In the genomic region with DNA sequence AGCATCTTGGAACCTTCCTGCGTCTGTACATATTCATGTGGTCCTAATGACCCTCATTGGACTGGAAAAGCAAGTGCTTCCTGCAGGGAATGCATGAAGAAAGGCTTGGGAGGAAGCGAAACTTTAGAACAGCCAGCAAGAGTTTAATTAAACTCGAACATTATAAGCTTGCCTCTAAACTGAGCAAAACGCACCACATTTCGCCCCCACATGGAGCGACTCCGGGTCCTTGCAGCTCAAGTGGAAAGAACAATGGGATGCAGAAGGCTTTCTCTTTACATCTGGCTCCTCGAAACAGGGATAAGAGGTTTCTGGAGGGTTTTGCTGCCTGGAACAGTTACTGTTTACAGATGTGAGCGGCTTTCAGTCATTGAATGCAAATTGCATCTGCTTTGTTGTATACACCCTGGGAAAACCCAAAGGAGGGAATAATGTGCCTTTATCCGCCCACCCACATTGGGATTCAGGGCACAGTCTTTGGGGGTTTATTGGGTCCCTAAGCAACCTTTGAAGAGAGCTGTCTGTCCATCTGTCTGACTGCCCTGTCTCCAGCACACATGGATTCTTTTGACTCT, we compare ENCODE assay signal across 10 mouse cellular contexts.
DNase-seq lines count a peak whose midpoint lies in the region; ATAC-seq lines count a peak whose summit lies in the region.
"Had no signal": no experiment of that assay in that cellular context is flagged by ENCODE, and none has a peak within 500 bp of the region (broad histone marks: within the 10 kb centered on the region; RNA-seq: fewer than 3 reads in every experiment).

No protein-coding gene starts in this region.

- H3K4me1 ChIP-seq in midbrain, embryonic 12.5 days: peaks cover 17% of the 10 kb centered on the region

- peak; percentile 73 for ATAC-seq in midbrain, embryonic 12.5 days (ENCODE audit: low FRiP score, low read depth)
- ATAC-seq: inflammation-experienced regulatory T-cells, adult 6 months had no signal

- intact Hi-C loops in gastrocnemius, postnatal 14 days (cut with DNase I; ENCODE audit: low total_unique reads): no loop called here

- 16% methylated on average over 10 of the region's 10 CpGs for WGBS in midbrain, embryonic 12.5 days

- H3K36me3 ChIP-seq in midbrain, embryonic 12.5 days: no peaks in the 10 kb centered on the region

- DNase-seq in brain, adult 2 months (ENCODE audit: low read depth, low spot score): peak; percentile 41
- peak; percentile 18 for DNase-seq in embryo, embryonic 11 days
- DNase-seq in forelimb bud, embryonic 11.5 days (ENCODE audit: low read depth, low spot score): peak; percentile 23
- no peak for DNase-seq in kidney, postnatal 10 days
- DNase-seq in gastrocnemius, postnatal 14 days: no peak
- no peak for DNase-seq in thymus, adult 18-20 months
- DNase-seq: cerebellum, postnatal 14 days; kidney, postnatal 4 days had no signal

- H3K27ac ChIP-seq in midbrain, embryonic 12.5 days (replicated peaks): peak overlapping the region; percentile 43

- H3K9ac ChIP-seq in midbrain, embryonic 12.5 days (replicated peaks): no peak overlapping the region

- no peak overlapping the region for H3K4me3 ChIP-seq in midbrain, embryonic 12.5 days

- peaks cover 2% of the 10 kb centered on the region; the same call in 1 of the 2 replicates for H3K9me3 ChIP-seq in midbrain, embryonic 12.5 days

- no peaks in the 10 kb centered on the region for H3K27me3 ChIP-seq in midbrain, embryonic 12.5 days

- H3K4me2 ChIP-seq in midbrain, embryonic 12.5 days (replicated peaks): peak overlapping the region; percentile 27

Comparison
In these comparisons a context has a peak if more than half of its experiments do, and no peak if none do; other contexts are left out.
1. DNase-seq: peak in brain, adult 2 months (single experiment), embryo, embryonic 11 days (single experiment) and forelimb bud, embryonic 11.5 days (single experiment); none in kidney, postnatal 10 days (single experiment), gastrocnemius, postnatal 14 days (single experiment) and thymus, adult 18-20 months (0 of 2).